Mouse (Mus musculus): Measurements from ENCODE around the gene Arhgdia.

Gene Arhgdia

GRCm38 (mm10) chr11:120549986-120550809, 31.2 kb downstream of the Arhgdia start:
- DNase-seq (ENCODE audit: low spot score), result no peak

GRCm38 (mm10) chr11:120549168-120549945, 32.1 kb downstream of the Arhgdia start, which contains the start of gene Mcrip1:
Gene Mcrip1 (minus strand): TSS chr11:120549727.
- DNase-seq (ENCODE audit: low spot score), result peak; percentile 87

- DNase-seq (ENCODE audit: low spot score), result no peak
These were observed 32.6 kb downstream of the Arhgdia start for GRCm38 (mm10) chr11:120548786-120549167.

GRCm38 (mm10) chr11:120548214-120548613, 33.2 kb downstream of the Arhgdia start:
- no peak for DNase-seq (ENCODE audit: low spot score)

GRCm38 (mm10) chr11:120547469-120547868, 34.0 kb downstream of the Arhgdia start:
- DNase-seq (ENCODE audit: low spot score), result no peak

- no peak for DNase-seq (ENCODE audit: low spot score)
These were observed 35.5 kb downstream of the Arhgdia start for GRCm38 (mm10) chr11:120545964-120546363.

- DNase-seq (ENCODE audit: low spot score), result no peak
These were observed 39.0 kb downstream of the Arhgdia start for GRCm38 (mm10) chr11:120542376-120542775.

- DNase-seq (ENCODE audit: low spot score), result no peak
These were observed 39.5 kb downstream of the Arhgdia start for GRCm38 (mm10) chr11:120541907-120542306.

- no peak for DNase-seq (ENCODE audit: low spot score)
These were observed 42.0 kb downstream of the Arhgdia start for GRCm38 (mm10) chr11:120539285-120540014.

- no peak for DNase-seq (ENCODE audit: low spot score)
These were observed 42.5 kb downstream of the Arhgdia start for GRCm38 (mm10) chr11:120538955-120539284.

- no peak for DNase-seq (ENCODE audit: low spot score)
These were observed 42.9 kb downstream of the Arhgdia start for GRCm38 (mm10) chr11:120538485-120538884.

GRCm38 (mm10) chr11:120535804-120536203, 45.6 kb downstream of the Arhgdia start:
- no peak for DNase-seq (ENCODE audit: low spot score)

- DNase-seq (ENCODE audit: low spot score), result no peak
These were observed 46.3 kb downstream of the Arhgdia start for GRCm38 (mm10) chr11:120535145-120535544.

- DNase-seq (ENCODE audit: low spot score), result no peak
These were observed 47.3 kb downstream of the Arhgdia start for GRCm38 (mm10) chr11:120534093-120534492.

- DNase-seq (ENCODE audit: low spot score), result no peak
These were observed 49.8 kb downstream of the Arhgdia start for GRCm38 (mm10) chr11:120531646-120532045.

GRCm38 (mm10) chr11:120530085-120530964, 51.1 kb downstream of the Arhgdia start, which contains the start of gene Gcgr:
Gene Gcgr (plus strand): TSS chr11:120530699.
- no peak for DNase-seq (ENCODE audit: low spot score)

GRCm38 (mm10) chr11:120528903-120529302, 52.5 kb downstream of the Arhgdia start:
- DNase-seq (ENCODE audit: low spot score), result no peak

All from ovary, adult 18-20 months (tissue).